Mouse (Mus musculus) midbrain, embryonic 14.5 days (tissue): ENCODE results near the gene Asap3. TPM values are rescaled to one million over a fixed set of nuclear protein-coding genes. Genes with fewer than 3 reads are reported as not detected.

Experiments used
- ATAC-seq: fragments of 200-750 bp; cut with Nextera tagmentation; 2 replicates; pipeline ENCODE4 v1.8.0; 2017; ENCODE audit warnings: moderate number of reproducible peaks, moderate library complexity; ENCODE audit not compliant: low FRiP score, low TSS enrichment
- DNase-seq: peaks from one replicate; pipeline ENCODE4 v3.0.0-alpha.2; 2015
- H3K27ac ChIP-seq: fragments of 300-500 bp; sonication (generic); replicated peaks from 2 replicates; pipeline ENCODE4 v1.5.1; 2014; ENCODE audit warnings: mild to moderate bottlenecking, low read depth, low read length, moderate library complexity
- H3K27me3 ChIP-seq: fragments of 300-500 bp; sonication (generic); 2 replicates; pipeline ENCODE4 v1.6.1; 2014; ENCODE audit warnings: low read length, control low read depth, mixed read lengths; ENCODE audit not compliant: control insufficient read depth, insufficient read depth
- H3K36me3 ChIP-seq: fragments of 300-500 bp; sonication (generic); 2 replicates; pipeline ENCODE4 v1.6.1; 2014; ENCODE audit warnings: low read length, control low read depth; ENCODE audit not compliant: control insufficient read depth, insufficient read depth
- H3K4me1 ChIP-seq: fragments of 300-500 bp; sonication (generic); 2 replicates; pipeline ENCODE4 v1.6.1; 2014; ENCODE audit warnings: mild to moderate bottlenecking, antibody characterized with exemption, low read length, control low read depth; ENCODE audit not compliant: control insufficient read depth, insufficient read depth
- H3K4me2 ChIP-seq: fragments of 300-500 bp; sonication (generic); 2 replicates; pipeline ENCODE4 v1.6.1; 2014; ENCODE audit warnings: mild to moderate bottlenecking, low read length, moderate library complexity
- H3K4me3 ChIP-seq: fragments of 300-500 bp; sonication (generic); replicated peaks from 2 replicates; pipeline ENCODE4 v1.5.1; 2014; ENCODE audit warnings: low read depth, low read length
- H3K9ac ChIP-seq: fragments of 300-500 bp; sonication (generic); replicated peaks from 2 replicates; pipeline ENCODE4 v1.6.1; 2014; ENCODE audit warnings: mild to moderate bottlenecking, low read length, moderate library complexity
- H3K9me3 ChIP-seq: fragments of 300-500 bp; sonication (generic); 2 replicates; pipeline ENCODE4 v1.6.1; 2016; ENCODE audit warnings: low read length, control low read depth, mixed read lengths; ENCODE audit not compliant: control insufficient read depth
- WGBS: fragments of 180-500 bp; shearing (Covaris S2); extraction: QIAGEN DNeasy Blood & Tissue Kit; methylation state at CpG from one replicate; pipeline ENCODE4 v1.1.7; 2014; 5-methylcytosine and 5-hydroxymethylcytosine counted together
- polyA plus RNA-seq: library from polyadenylated mRNA; unstranded; fragments of >200 nt; fragmentation: Nextera tagmentation; extraction: Ambion mirVana; gene quantifications from 2 replicates; pipeline ENCODE4 v1.2.1, GENCODE M21; 2014

Asap3 gene
- polyA plus RNA-seq, 1 experiment from 2014 or later, result 3.4 TPM

DNA sequence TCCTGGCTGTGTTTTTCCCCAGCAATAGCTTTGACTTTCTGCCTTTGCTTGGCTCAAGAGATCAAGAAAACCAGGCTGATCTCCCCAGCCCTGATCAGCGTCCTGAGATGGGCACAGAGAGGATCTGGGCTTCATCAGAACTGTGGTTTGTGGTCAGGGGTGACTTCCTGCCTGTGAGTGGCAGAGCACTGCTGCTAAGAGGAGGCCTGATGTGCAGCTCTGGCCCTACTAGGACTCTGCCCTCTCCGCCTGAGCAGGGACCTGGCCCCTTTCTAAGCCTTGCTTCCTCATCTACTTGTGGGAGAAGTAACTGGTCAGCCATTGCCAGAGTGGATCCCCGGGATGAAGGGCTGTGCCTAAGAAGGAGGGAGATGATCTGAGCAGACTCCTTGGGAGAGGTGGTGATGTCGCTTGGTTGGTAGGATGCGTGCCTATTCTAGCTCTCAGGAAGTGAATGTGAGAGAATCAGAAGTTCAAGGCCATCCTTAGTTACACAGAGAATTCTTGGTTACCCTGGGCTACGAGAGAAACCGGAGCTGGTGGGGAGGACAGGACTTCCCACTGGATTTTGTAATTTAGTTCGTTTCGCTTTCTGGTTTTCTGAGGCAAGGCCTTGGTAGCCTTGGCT, 60.7 kb downstream of the Asap3 start:
- H3K4me2 ChIP-seq, result no peak overlapping the region
- DNase-seq (no peak), ATAC-seq (no peak)
- WGBS, result 88% methylated on average over 9 of the region's 9 CpGs
- H3K4me1 ChIP-seq, result no peaks in the 10 kb centered on the region
- no peak overlapping the region for H3K27ac ChIP-seq
- no peak overlapping the region for H3K4me3 ChIP-seq
- no peak overlapping the region for H3K9ac ChIP-seq
- no peaks in the 10 kb centered on the region for H3K36me3 ChIP-seq
- no peaks in the 10 kb centered on the region for H3K9me3 ChIP-seq
- no peaks in the 10 kb centered on the region for H3K27me3 ChIP-seq

DNA sequence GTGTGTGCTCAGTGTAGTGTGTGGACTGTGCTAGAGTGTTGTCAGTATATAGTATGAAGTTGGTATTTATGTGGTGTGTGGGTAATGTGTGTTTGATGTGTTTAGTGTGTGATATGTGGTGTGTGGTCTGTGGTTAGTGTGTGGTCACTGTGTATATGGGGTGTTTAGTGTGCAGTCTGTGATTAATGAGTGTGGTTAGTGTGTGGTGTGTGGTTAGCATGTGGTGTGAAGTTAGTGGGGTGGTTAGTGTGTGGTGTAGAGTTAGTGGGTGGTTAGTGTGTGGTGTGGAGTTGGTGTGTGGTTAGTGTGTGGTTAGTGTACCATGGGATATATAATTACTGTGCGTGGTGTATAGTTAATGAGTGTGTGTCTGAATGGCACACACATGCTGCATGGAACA, 62.7 kb downstream of the Asap3 start:
- H3K4me3 ChIP-seq, result no peak overlapping the region
- DNase-seq (no peak), ATAC-seq (no peak)
- no peak overlapping the region for H3K27ac ChIP-seq
- H3K9me3 ChIP-seq, result peaks cover 8% of the 10 kb centered on the region
- H3K9ac ChIP-seq, result no peak overlapping the region
- 93% methylated on average over 1 of the region's 1 CpGs for WGBS
- no peaks in the 10 kb centered on the region for H3K36me3 ChIP-seq
- H3K4me2 ChIP-seq, result no peak overlapping the region
- H3K27me3 ChIP-seq, result no peaks in the 10 kb centered on the region
- no peaks in the 10 kb centered on the region for H3K4me1 ChIP-seq

DNA sequence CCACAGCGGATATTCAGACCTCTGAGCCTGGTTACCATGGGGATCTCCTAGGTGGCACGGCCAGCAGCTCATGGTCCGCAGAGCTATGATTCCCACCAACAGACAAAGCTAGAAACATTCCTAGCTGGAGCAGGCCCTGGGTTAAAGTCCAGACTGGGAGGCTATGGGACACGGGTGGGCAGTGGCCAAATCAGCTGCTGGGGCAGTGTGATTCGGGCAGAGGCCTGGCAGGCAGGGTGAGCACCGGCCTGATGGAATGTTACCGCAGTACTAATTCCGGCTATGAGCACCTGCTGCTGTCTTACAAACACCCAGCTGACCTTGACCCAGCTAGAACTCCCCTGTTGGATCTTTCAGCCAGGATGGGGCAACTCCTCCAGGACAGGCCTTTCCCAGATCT, 64.5 kb downstream of the Asap3 start:
- Histone ChIP-seq H3K27ac (no peak overlapping the region), H3K4me2 (no peak overlapping the region), H3K36me3 (no peaks in the 10 kb centered on the region), H3K4me3 (no peak overlapping the region), H3K4me1 (no peaks in the 10 kb centered on the region), H3K9me3 (peaks cover 11% of the 10 kb centered on the region), H3K27me3 (no peaks in the 10 kb centered on the region), H3K9ac (no peak overlapping the region)
- DNase-seq (no peak), ATAC-seq (no peak)
- WGBS, result 76% methylated on average over 8 of the region's 8 CpGs

DNA sequence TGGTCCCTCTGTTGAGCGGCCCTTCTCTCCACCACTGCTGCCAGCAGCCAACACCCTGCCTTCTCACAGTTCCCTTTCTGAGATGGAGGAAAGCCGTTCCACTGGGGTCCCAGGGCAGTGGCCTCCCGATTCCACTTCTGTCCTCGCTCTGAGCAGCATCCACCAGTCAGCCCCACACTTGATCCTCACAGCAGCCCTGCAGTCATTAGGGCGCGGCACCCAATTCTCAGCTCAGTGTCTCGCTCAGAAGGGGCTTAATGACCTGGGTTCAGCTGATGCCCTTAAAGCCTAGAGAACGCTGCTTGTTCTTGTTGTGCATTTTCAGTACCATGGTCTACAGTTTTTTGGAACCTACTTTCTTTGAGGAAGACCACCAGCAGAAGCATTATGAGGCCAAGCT, 74.9 kb downstream of the Asap3 start:
- Histone ChIP-seq H3K4me1 (peaks cover 27% of the 10 kb centered on the region), H3K4me3 (no peak overlapping the region), H3K36me3 (no peaks in the 10 kb centered on the region), H3K27me3 (no peaks in the 10 kb centered on the region), H3K9me3 (no peaks in the 10 kb centered on the region), H3K9ac (no peak overlapping the region), H3K4me2 (no peak overlapping the region), H3K27ac (no peak overlapping the region)
- ATAC-seq, result no peak
- DNase-seq, result no peak
- WGBS, result 87% methylated on average over 8 of the region's 8 CpGs

GRCm38 (mm10) chr4:136281611-136282010, 75.4 kb downstream of the Asap3 start:
- ATAC-seq (no peak), DNase-seq (no peak)
- Histone ChIP-seq H3K4me3 (no peak overlapping the region), H3K9me3 (no peaks in the 10 kb centered on the region), H3K4me1 (peaks cover 29% of the 10 kb centered on the region), H3K36me3 (no peaks in the 10 kb centered on the region), H3K9ac (no peak overlapping the region), H3K27ac (no peak overlapping the region), H3K4me2 (no peak overlapping the region), H3K27me3 (no peaks in the 10 kb centered on the region)
- 65% methylated on average over 9 of the region's 9 CpGs for WGBS

DNA sequence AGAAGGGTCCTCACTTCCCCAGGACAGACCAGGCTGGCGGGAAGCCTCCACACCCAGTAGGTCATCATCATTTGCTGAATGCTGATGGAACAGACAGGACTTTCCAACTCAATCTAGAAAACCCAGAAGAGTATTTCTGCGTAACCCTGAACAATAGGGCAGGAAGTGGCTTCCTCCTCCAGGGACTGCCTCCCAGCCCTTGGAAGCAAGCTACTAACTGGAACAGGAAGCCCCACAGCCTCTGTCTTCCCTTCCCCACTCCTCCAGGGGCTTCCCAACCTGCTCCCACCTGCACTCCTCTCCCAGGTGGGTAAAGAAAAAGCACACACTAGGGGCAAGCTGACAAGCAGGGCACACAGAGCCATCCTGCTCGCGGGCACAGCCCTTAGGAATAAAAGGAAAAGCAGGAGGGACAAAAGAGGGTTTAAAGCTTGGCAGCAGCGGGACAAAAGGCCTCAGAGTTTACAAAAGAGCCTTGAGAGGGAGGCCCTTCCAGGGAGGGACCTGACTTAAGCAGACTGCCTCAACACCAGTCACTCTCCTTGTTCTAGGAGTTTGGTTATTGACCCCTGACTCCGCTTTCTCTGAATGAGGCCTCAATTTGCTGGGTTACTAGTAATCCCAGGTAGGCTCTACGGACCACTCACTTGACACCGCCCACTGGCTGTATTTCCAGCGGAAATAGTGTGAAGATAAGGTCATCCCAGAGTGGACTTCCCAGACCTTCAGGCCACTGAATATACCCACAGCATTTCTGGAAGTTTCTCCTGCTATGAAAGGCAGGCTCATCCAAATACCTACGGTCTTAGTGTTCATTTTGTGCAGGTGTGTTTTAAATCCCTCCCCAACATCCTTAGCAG, 76.7 kb downstream of the Asap3 start:
- Histone ChIP-seq H3K9ac (peak overlapping the region; percentile 18; the same call in 1 of the 2 replicates), H3K27me3 (no peaks in the 10 kb centered on the region), H3K9me3 (no peaks in the 10 kb centered on the region), H3K36me3 (peaks cover 7% of the 10 kb centered on the region), H3K4me1 (peaks cover 36% of the 10 kb centered on the region), H3K4me2 (peak overlapping the region; percentile 14), H3K27ac (peak overlapping the region; percentile 92), H3K4me3 (no peak overlapping the region)
- 8% methylated on average over 10 of the region's 10 CpGs for WGBS
- ATAC-seq, result no peak
- DNase-seq, result peak; percentile 62

DNA sequence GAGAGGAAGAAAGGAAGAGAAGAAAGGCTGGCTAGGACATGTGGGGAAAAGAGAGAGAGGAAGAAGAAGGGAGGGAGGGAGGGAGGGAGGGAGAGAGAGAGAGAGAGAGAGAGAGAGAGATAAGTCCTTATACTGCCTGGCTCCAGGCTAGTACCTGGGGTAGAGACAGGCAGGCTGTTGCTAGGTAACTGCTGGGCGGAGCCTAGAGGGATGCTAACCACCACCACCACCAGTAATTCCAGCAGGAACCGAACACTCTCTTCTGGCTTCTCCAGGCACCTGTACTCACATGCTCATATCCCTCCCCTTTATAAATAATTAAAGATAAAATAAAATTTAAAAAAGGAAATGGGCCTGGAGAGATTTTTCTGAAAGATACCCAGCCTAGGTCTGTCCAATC, 77.6 kb downstream of the Asap3 start:
- H3K27me3 ChIP-seq, result peaks cover 2% of the 10 kb centered on the region; the same call in 1 of the 2 replicates
- ATAC-seq (no peak), DNase-seq (peak; percentile 81)
- H3K4me3 ChIP-seq, result no peak overlapping the region
- 11% methylated on average over 2 of the region's 2 CpGs for WGBS
- H3K9me3 ChIP-seq, result no peaks in the 10 kb centered on the region
- peak overlapping the region; percentile 92 for H3K27ac ChIP-seq
- 0 out of 2 replicates have a peak overlapping the region, but pooled peaks have one; percentile 80 for H3K9ac ChIP-seq
- H3K4me1 ChIP-seq, result peaks cover 36% of the 10 kb centered on the region
- H3K36me3 ChIP-seq, result peaks cover 16% of the 10 kb centered on the region
- H3K4me2 ChIP-seq, result peak overlapping the region; percentile 84

DNA sequence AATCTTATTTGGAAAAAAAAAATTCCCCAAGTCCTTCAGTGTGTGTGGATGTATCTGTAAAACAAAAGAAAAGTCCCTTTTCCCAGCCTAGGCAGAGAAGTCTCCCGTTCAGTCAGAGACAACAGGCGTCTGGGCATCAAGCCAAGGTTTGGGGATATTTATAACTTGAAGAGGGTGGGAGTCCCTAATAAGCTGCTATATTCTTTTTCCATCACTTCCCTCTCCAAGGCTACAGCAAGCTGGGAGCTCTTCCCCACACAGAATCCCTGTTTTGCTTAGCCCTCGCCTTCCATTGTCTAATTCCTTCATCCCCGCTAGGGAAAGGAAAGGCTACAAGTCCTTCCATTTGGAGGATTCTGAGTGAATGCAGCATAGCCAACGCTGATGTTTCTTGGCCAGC, 78.3 kb downstream of the Asap3 start, which contains the start of gene Zfp46:
Gene Zfp46, plus strand, starts transcription at position 229 of the 400 bp plus-strand sequence.
- DNase-seq (peak; percentile 89), ATAC-seq (no peak)
- H3K36me3 ChIP-seq, result peaks cover 21% of the 10 kb centered on the region
- H3K27me3 ChIP-seq, result peaks cover 8% of the 10 kb centered on the region; the same call in 1 of the 2 replicates
- H3K9ac ChIP-seq, result peak within 1 kb of the TSS; percentile 80
- H3K4me2 ChIP-seq, result peak within 1 kb of the TSS; percentile 84
- peak within 1 kb of the TSS; percentile 71 for H3K4me3 ChIP-seq
- H3K4me1 ChIP-seq, result peaks cover 36% of the 10 kb centered on the region
- peak within 1 kb of the TSS; percentile 92 for H3K27ac ChIP-seq
- no peaks in the 10 kb centered on the region for H3K9me3 ChIP-seq
- 16% methylated on average over 5 of the region's 5 CpGs for WGBS
